Mouse (Mus musculus) embryonic fibroblast, embryonic 13.5 days (primary cell): ENCODE results near the gene Jph4.

Experiments
- CTCF ChIP-seq: IDR thresholded peaks from 2 replicates; pipeline ENCODE4 v1.5.1; 2011; ENCODE audit warnings: mild to moderate bottlenecking, control low read depth, low read length, moderate library complexity, borderline replicate concordance; ENCODE audit not compliant: insufficient read depth
- POLR2A ChIP-seq: IDR thresholded peaks from 2 replicates; pipeline ENCODE4 v1.6.1; 2011; ENCODE audit warnings: low read depth, mild to moderate bottlenecking, control low read depth, low read length, moderate library complexity

- TF ChIP-seq CTCF = no peak
- TF ChIP-seq POLR2A = no peak
These were observed 14.4 kb downstream of the Jph4 start for GRCm38 (mm10) chr14:55102253-55102785.
